Mouse (Mus musculus): Measurements from ENCODE around the gene Ttc22. TPM values are rescaled to one million over a fixed set of nuclear protein-coding genes. Genes with fewer than 3 reads are reported as not detected.

Ttc22 gene
- total and polyA plus RNA-seq, 3 experiments = 0.04 TPM; not detected in 2

DNA sequence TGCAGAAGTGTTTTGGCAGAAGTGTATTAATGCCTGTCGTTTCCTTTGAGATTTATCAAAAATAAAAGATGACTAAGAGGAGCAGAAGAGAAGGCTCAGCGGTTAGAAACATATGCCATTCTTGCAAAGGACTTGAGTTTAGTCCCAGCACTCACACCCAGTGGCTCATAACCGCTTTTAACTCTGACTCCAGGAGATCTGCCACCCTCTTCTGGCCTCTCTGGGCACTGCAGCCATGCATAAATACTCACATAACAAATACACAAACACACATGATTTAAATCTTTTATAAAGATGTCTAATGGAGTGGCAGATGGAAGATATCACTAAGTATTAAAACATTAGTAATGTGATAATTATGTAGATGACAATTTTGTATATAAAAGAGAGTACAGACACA lies 26.0 kb upstream of the Ttc22 start:
- Histone ChIP-seq H3K36me3 (ENCODE audit: control insufficient read depth in 1 of 2, insufficient read depth in 2 of 2, low read length in 2 of 2) (peaks cover 0 to 2% of the 10 kb centered on the region in 2 experiments; a peak in 2 of 4 replicates), H3K27me3 (ENCODE audit: control insufficient read depth in 1 of 2, insufficient read depth in 2 of 2, low read length in 2 of 2) (no peaks in the 10 kb centered on the region)

DNA sequence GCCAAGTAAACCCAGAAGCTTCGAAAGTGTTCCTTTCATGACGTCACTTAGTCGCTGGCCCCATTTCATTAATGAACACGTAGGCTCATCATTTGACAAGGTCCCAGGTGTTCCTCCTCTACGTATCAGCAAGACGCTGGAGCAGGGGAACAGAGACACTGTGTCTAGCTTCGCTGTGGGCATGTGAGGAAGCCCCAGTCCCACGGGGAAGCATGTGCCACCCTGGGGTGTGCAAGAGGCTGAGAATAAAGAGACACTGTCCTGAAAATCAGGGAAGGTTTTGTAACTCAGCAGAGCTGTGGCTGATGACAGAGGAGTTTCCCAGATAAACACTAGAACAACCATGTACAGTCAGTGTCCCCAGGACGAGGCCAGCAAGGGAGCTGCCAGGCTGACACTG lies 25.2 kb upstream of the Ttc22 start:
- no peak for DNase-seq (ENCODE audit: low read depth, low spot score)
- no peaks in the 10 kb centered on the region for H3K27me3 ChIP-seq (ENCODE audit: control insufficient read depth in 1 of 2, insufficient read depth in 2 of 2, low read length in 2 of 2)
- H3K36me3 ChIP-seq (ENCODE audit: control insufficient read depth in 1 of 2, insufficient read depth in 2 of 2, low read length in 2 of 2) = peaks cover 0 to 2% of the 10 kb centered on the region in 2 experiments; a peak in 2 of 4 replicates
- no peak overlapping the region for H3K4me3 ChIP-seq (ENCODE audit: control insufficient read depth in 1 of 2, insufficient read depth in 1 of 2, low read depth in 2 of 2, low read length in 2 of 2)
- no peak overlapping the region for H3K27ac ChIP-seq (ENCODE audit: control insufficient read depth, low read depth, low read length)
- no peak for TF ChIP-seq TBP (IDR thresholded peaks at IDR 0.05; ENCODE audit: low read depth, low read length)
- TF ChIP-seq SIN3A (IDR thresholded peaks at IDR 0.05; ENCODE audit: low read length) = no peak
- TF ChIP-seq MYC (IDR thresholded peaks at IDR 0.05; ENCODE audit: low read depth, low read length) = no peak
- TF ChIP-seq ZMIZ1 (IDR thresholded peaks at IDR 0.05; ENCODE audit: low read depth, low read length) = no peak
- TF ChIP-seq MAZ (IDR thresholded peaks at IDR 0.05; ENCODE audit: low read depth, low read length) = no peak
- no peak for TF ChIP-seq MAX (IDR thresholded peaks at IDR 0.05; ENCODE audit: low read length)
- TF ChIP-seq POLR2AphosphoS2 (IDR thresholded peaks at IDR 0.05; ENCODE audit: low read length) = no peak
- TF ChIP-seq USF1 (IDR thresholded peaks at IDR 0.05; ENCODE audit: low read depth, low read length) = no peak
- H3K9me3 ChIP-seq (replicated peaks; ENCODE audit: insufficient read depth, low read length) = no peaks in the 10 kb centered on the region
- no peaks in the 10 kb centered on the region for H3K79me2 ChIP-seq (ENCODE audit: control insufficient read depth, insufficient read depth, low read length, poor library complexity)
- H3K4me1 ChIP-seq (ENCODE audit: control insufficient read depth in 1 of 2, insufficient read depth in 2 of 2, low read length in 2 of 2) = no peaks in the 10 kb centered on the region
- H3K9ac ChIP-seq (ENCODE audit: control insufficient read depth, low read depth, low read length, poor library complexity, severe bottlenecking) = no peak overlapping the region

More for the DNA sequence above, 26.0 kb upstream of the Ttc22 start:
- DNase-seq (ENCODE audit: low read depth, low spot score) = peak; percentile 54
- no peaks in the 10 kb centered on the region for H3K9me3 ChIP-seq (replicated peaks; ENCODE audit: insufficient read depth, low read length)
- H3K4me1 ChIP-seq (ENCODE audit: control insufficient read depth in 1 of 2, insufficient read depth in 2 of 2, low read length in 2 of 2) = no peaks in the 10 kb centered on the region
- no peak overlapping the region for H3K4me3 ChIP-seq (ENCODE audit: control insufficient read depth in 1 of 2, insufficient read depth in 1 of 2, low read depth in 2 of 2, low read length in 2 of 2)
- no peak for TF ChIP-seq MEF2A (IDR thresholded peaks at IDR 0.05; ENCODE audit: extremely low read depth, insufficient replicate concordance, low read depth, low read length, poor library complexity, severe bottlenecking)
- TF ChIP-seq RAD21 (IDR thresholded peaks at IDR 0.05; ENCODE audit: low read depth, low read length) = peak; percentile 40
- no peak for TF ChIP-seq MAZ (IDR thresholded peaks at IDR 0.05; ENCODE audit: low read depth, low read length)
- no peak for TF ChIP-seq POLR2AphosphoS5 (IDR thresholded peaks at IDR 0.05; ENCODE audit: borderline replicate concordance, low read depth, low read length)
- TF ChIP-seq SMC3 (IDR thresholded peaks at IDR 0.05; ENCODE audit: low read depth, low read length) = peak; percentile 37
- TF ChIP-seq CTCF (IDR thresholded peaks at IDR 0.05 in 2 of 3, conservative IDR thresholded peaks at IDR 0.05 in 1 of 3; ENCODE audit: control insufficient read depth in 1 of 3, insufficient read depth in 1 of 3, low read depth in 2 of 3, low read length in 3 of 3, poor library complexity in 1 of 3, severe bottlenecking in 1 of 3) = peak; percentile 43 to 54 (median 45)
- H3K27ac ChIP-seq (ENCODE audit: control insufficient read depth, low read depth, low read length) = no peak overlapping the region
- H3K79me2 ChIP-seq (ENCODE audit: control insufficient read depth, insufficient read depth, low read length, poor library complexity) = no peaks in the 10 kb centered on the region
- no peak overlapping the region for H3K9ac ChIP-seq (ENCODE audit: control insufficient read depth, low read depth, low read length, poor library complexity, severe bottlenecking)

- H3K79me2 ChIP-seq (ENCODE audit: control insufficient read depth, insufficient read depth, low read length, poor library complexity) = no peaks in the 10 kb centered on the region
- TF ChIP-seq HCFC1 (IDR thresholded peaks at IDR 0.05; ENCODE audit: low read depth, low read length) (no peak), SIN3A (IDR thresholded peaks at IDR 0.05; ENCODE audit: low read length) (no peak), TBP (IDR thresholded peaks at IDR 0.05; ENCODE audit: low read depth, low read length) (no peak), USF2 (IDR thresholded peaks at IDR 0.05; ENCODE audit: borderline replicate concordance in 1 of 2, insufficient read depth in 1 of 2, low read depth in 1 of 2, low read length in 2 of 2) (no peak), KAT2A (conservative IDR thresholded peaks at IDR 0.05; ENCODE audit: low read depth, low read length) (no peak), JUND (IDR thresholded peaks at IDR 0.05; ENCODE audit: low read depth, low read length) (no peak)
- no peaks in the 10 kb centered on the region for H3K9me3 ChIP-seq (replicated peaks; ENCODE audit: insufficient read depth, low read length)
- no peak overlapping the region for H3K27ac ChIP-seq (ENCODE audit: control insufficient read depth, low read depth, low read length)
- no peaks in the 10 kb centered on the region for H3K4me1 ChIP-seq (ENCODE audit: control insufficient read depth in 1 of 2, insufficient read depth in 2 of 2, low read length in 2 of 2)
- H3K4me3 ChIP-seq (ENCODE audit: control insufficient read depth in 1 of 2, insufficient read depth in 1 of 2, low read depth in 2 of 2, low read length in 2 of 2) = no peak overlapping the region
- no peaks in the 10 kb centered on the region for H3K27me3 ChIP-seq (ENCODE audit: control insufficient read depth in 1 of 2, insufficient read depth in 2 of 2, low read length in 2 of 2)
- H3K9ac ChIP-seq (ENCODE audit: control insufficient read depth, low read depth, low read length, poor library complexity, severe bottlenecking) = no peak overlapping the region
- H3K36me3 ChIP-seq (ENCODE audit: control insufficient read depth in 1 of 2, insufficient read depth in 2 of 2, low read length in 2 of 2) = peaks cover 0 to 2% of the 10 kb centered on the region in 2 experiments; a peak in 2 of 4 replicates
- no peak for DNase-seq (ENCODE audit: low read depth, low spot score)
Measured at GRCm38 (mm10) chr4:106597741-106598140, 24.5 kb upstream of the Ttc22 start.

All from MEL (cell line).